Mouse (Mus musculus) urinary bladder, adult 18-20 months (tissue): ENCODE measurements around the gene Zfp202.
"Not testable (repeated sequence)": the region's sequence is repeated elsewhere in the genome, so short reads cannot be mapped to it uniquely, and the experiment has no call there.

Experiments used
- DNase-seq, 2 experiments: peaks; one replicate each; pipeline ENCODE4 v3.0.0; 2022; ENCODE audit warnings: low spot score in 2 of 2, mixed read lengths in 2 of 2

Gene Zfp202

DNA sequence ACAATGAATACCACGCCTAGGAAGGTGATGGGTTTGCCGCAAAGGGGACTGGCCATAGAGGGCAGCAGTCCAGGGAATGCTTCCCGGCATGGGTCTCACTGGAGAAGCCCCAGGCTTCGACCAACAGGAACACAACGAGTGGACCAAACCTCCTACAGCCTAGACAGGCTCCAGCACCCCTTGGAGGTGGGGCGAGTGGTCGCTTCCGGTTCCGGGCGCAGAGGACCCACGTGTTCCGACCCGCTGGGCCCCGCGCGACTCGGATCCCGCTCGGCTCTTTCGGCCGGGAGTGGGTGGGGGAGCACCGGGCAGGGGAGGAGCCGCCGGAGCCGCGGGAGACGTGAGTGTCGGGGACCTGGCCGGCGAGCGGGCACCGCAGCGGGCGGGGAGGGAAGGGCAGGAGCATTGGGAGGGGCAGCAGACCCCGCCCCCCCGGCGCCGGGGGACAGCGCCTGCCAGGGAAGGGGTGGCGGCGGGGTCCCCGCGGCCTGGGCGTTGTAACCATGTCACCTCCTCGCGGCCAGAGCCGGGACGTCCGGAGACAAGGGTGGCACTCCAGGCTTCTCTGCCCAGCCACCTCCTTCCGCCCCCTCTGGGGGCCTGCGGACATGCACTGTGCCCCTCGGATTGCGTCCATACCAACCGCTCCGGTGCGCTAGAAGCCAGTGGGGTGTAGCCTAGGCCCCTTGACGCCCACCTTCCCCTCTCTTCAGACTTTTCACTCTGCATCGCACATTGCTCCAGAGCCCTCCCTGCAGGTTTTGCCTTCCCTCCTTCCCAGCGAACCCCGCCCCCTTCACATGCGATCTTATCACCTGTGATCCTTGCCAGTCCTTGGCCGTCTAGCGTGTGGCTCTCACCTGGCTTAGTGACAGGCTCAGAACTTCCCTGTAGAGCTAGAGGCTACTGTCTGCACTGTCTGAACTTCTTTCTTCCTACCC is at the start of gene Zfp202:
Zfp202 (plus strand) TSS at position 219 of the 941 bp plus-strand sequence.
- DNase-seq, result peak; percentile 74 to 80

DNA sequence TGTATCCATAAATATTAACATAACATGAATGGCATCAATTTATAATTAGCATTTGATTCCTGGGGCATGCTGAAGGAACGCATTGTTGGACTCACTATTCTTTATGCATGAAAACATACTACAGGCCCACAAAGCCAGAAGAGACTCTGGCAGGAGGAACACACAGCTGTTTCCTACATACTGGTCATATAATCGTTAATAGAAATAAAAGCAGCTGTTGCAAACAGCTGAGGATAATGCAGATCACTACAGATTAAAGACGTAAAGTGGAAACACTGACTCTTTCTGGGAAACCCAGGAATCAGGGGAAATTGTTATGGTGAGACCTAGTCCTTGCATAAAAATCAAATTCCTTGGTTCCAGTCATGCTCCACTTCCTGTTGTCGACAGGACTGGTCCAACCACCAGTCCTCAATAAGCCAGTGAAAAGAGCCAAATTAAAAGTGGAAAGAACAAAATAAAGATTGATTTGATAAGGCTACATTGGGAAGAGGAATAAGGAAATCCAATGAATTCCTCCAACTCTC is 36.9 kb upstream of the Zfp202 start:
- no peak for DNase-seq

GRCm38 (mm10) chr9:40166446-40166845 is 25.7 kb upstream of the Zfp202 start:
- DNase-seq, result no peak

DNA sequence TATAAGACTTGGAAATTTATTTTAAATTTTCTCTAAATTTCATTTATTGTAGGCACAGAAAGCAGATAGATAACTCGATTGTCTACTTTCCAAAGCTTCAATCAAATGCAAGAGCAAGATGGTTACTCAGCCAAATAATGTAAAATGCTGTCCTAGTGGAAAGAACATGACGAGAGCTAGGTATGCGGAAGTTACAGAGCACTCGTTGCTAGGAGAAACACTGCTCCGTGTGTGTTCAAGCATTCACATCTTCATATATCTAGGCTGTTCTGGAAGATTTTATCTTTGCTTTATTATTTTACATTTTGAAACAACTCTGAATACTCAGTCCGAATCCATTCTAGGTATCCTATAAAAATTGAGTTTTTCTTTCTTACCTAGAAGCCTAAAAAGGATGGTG is 15.1 kb upstream of the Zfp202 start:
- no peak for DNase-seq

GRCm38 (mm10) chr9:40180620-40181019 is 11.5 kb upstream of the Zfp202 start, which contains the start of gene Olfr986:
Olfr986 (plus strand) TSS chr9:40180920.
- DNase-seq, result no peak

GRCm38 (mm10) chr9:40185166-40185565 is 7.0 kb upstream of the Zfp202 start:
- DNase-seq, result not testable (repeated sequence)

- no peak for DNase-seq
Measured at GRCm38 (mm10) chr9:40191086-40191876, 835 bp upstream of the Zfp202 start.

DNA sequence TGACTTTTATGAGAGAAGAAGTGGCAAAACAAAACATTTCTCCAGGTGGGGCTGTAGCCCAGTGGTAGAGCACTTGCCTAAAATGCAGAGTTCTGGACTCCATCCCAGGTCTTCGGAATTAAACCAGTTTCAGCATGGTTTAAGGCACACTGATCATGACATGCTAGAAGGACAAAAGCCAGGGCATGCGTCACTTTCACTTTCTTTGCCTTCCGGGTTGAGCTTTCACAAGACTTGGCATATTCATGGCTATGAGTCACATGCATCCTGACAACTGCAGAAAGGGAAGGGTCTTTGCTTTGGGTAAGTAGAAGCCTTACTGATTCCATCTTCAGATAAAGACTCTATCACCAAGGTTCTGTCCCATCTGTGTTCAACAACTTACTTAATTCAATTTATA is 3.9 kb downstream of the Zfp202 start:
- peak in 1 of 2 experiments; percentile 37 for DNase-seq

GRCm38 (mm10) chr9:40206546-40206950 is 14.4 kb downstream of the Zfp202 start:
- no peak for DNase-seq

GRCm38 (mm10) chr9:40210744-40211143 is 18.6 kb downstream of the Zfp202 start:
- DNase-seq, result no peak

DNA sequence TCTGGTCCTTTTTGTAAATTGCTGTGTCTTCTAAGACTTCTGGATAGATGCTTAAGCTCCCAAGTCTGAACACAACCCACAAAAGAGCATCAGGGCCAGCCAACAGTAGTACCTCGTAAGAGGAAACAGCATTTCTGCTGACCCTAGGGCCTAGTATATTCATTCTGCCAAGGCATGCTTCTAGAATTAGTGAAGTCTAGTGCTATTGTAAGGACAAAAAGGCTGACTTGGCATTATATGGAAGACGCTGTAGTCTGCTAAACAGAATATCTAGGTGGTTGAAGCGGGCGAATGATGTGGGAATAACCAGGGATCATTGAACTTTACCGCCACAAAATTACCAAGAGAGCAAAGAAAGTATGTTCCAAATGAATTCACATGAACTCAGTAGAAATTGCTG is 21.9 kb downstream of the Zfp202 start:
- DNase-seq, result no peak

DNA sequence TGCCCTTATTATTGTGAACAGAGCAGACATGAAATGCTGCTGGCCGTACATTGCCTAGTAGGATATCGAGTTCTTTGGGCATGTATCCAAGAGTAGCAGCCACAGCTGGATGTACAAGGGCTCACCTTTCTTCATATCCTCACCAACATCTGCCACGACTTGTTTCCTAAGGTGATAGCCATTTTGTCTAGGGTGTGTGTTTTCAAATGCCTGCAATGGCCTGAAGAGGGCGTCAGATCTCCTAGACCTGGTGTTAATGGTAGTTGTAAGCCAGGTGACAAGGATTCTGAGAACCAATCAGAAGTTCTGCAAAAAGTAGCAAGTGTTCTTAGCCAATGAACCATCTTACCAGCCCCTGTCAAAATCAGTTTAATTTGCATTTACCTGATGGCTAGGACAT is 24.5 kb downstream of the Zfp202 start:
- DNase-seq, result no peak

GRCm38 (mm10) chr9:40224289-40224688 is 32.2 kb downstream of the Zfp202 start:
- DNase-seq, result no peak

- DNase-seq, result peak in 1 of 2 experiments; percentile 11
Measured at GRCm38 (mm10) chr9:40227874-40228789, 36.0 kb downstream of the Zfp202 start.

- DNase-seq, result no peak
Measured at GRCm38 (mm10) chr9:40228804-40229331, 36.8 kb downstream of the Zfp202 start.

DNA sequence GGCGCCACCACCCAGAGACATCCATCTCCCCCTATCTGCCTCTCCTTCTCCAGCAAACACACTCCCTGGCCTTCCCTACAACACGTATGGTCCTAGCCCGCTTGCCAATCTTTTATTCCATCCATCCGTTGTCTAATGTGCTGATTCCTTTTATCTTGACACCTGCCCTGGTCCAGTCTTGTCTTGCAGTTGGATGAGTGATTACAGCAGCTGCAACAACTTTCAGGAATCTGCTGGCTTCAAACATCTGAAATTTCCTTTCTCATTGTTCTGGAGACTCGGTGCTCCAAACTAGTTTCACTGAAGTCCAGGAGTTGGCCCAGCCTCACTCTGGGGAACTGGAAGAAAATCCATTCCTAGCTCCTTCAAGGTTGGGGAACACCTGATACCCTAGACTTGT is 37.4 kb downstream of the Zfp202 start:
- no peak for DNase-seq

DNA sequence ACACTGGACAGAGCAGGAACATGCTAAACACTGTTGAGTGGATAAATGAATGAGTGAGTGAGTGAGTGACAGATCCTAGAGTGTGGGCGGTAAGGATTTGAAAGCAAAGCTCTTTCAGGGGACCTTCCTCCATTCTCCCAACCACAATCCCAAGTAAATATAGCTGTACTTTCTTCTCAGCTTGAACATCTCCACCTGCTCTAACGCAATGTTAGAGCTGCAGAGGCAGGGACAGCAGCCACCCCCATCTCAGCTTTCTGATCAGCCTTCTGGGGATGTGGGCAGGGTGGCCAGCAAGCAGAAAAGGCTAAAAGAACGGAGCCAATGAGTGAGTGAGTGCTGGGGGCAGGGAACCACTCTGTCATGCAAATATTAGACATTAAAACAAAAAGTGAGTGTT is 38.9 kb downstream of the Zfp202 start:
- no peak for DNase-seq

- no peak for DNase-seq
Measured at GRCm38 (mm10) chr9:40234233-40235072, 42.3 kb downstream of the Zfp202 start.

- no peak for DNase-seq
Measured at GRCm38 (mm10) chr9:40235220-40235619, 43.1 kb downstream of the Zfp202 start.

GRCm38 (mm10) chr9:40239749-40240148 is 47.6 kb downstream of the Zfp202 start:
- no peak for DNase-seq
